Mouse (Mus musculus): ENCODE results near the gene Gm45837. TPM values are rescaled to one million over a fixed set of nuclear protein-coding genes. Genes with fewer than 3 reads are reported as not detected.
A peak's percentile ranks its signal among the peaks of the same experiment; 100 is the strongest.

Gm45837 gene
- polyA plus RNA-seq, 1 experiment from 2014 or later = 3.2 TPM

DNA sequence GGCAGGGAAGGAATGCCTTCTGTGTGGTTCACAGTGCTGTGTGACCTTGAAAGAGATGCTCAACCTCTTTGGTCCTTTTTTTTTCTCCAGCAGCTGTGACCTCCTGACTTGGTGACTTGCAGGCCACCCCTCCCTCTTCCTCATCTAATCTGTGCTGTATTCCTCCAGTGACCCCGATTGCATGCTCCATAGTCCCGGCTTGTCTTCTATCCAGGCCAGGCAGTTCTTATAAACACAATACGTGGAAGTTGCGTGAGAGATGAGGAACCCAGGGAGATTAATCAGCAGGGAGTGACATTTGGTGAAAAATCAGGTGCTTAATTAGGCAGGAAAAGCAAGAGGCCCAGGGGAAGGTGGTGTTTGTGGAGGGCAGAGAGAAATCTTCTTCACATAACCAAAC lies 80.3 kb downstream of the Gm45837 start:
- no peak overlapping the region for H3K27ac ChIP-seq
- no peak overlapping the region for H3K9ac ChIP-seq
- peaks cover 5% of the 10 kb centered on the region; the same call in 1 of the 2 replicates for H3K27me3 ChIP-seq
- 64% methylated on average over 4 of the region's 4 CpGs for WGBS
- no peaks in the 10 kb centered on the region for H3K9me3 ChIP-seq
- H3K36me3 ChIP-seq = no peaks in the 10 kb centered on the region
- no peak for ATAC-seq (ENCODE audit: low FRiP score, low read depth)
- H3K4me2 ChIP-seq (replicated peaks) = no peak overlapping the region
- no peaks in the 10 kb centered on the region for H3K4me1 ChIP-seq
- H3K4me3 ChIP-seq = no peak overlapping the region

DNA sequence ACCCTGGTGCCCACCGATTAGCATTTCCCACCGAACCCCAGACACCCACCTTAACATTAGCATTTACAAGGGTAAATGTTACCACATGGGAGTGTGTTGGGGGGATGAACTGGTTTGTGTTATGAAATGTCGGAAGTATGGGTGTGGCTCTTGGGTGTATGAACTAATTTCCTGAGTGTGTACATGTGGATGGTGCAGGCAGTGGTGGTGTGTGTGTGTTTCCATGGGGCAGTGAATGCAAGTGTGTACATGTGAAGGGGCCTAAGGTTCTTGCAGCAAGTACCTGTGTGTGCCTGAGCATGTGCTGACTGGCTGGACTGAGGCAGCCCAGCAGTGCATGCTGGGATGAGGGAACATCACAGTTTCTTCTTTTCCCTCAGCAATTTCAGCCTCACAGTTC lies 87.7 kb downstream of the Gm45837 start:
- peaks cover 5% of the 10 kb centered on the region; the same call in 1 of the 2 replicates for H3K9me3 ChIP-seq
- no peak for ATAC-seq (ENCODE audit: low FRiP score, low read depth)
- H3K27ac ChIP-seq = no peak overlapping the region
- no peak overlapping the region for H3K9ac ChIP-seq
- H3K27me3 ChIP-seq = peaks cover 42% of the 10 kb centered on the region
- H3K36me3 ChIP-seq = no peaks in the 10 kb centered on the region
- no peak overlapping the region for H3K4me3 ChIP-seq
- 82% methylated on average over 3 of the region's 3 CpGs for WGBS
- no peak overlapping the region for H3K4me2 ChIP-seq (replicated peaks)
- H3K4me1 ChIP-seq = no peaks in the 10 kb centered on the region

DNA sequence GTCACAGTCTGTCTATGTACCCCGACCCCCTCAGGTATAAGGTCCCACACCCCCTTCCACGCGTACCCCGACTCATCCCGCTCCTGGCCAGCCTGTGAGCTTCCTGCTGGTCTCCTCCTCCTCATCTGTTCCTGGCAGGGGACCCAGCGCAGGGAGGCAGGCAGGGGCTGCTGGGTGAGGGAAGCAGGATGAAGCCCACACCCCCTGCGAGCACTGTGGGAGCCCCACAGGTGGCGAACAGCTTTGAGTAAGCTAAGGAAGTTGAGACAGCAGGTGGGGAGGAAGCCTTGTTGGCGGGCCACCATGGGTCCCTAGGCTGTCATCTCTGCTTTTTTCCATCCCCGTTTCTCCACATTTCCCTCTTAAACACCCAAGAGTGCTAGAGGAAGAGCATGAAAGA lies 88.6 kb downstream of the Gm45837 start:
- Histone ChIP-seq H3K4me1 (0 out of 2 replicates have a peak, but pooled peaks cover under 1% of the 10 kb centered on the region), H3K36me3 (no peaks in the 10 kb centered on the region), H3K27ac (no peak overlapping the region), H3K4me3 (no peak overlapping the region), H3K4me2 (replicated peaks) (no peak overlapping the region), H3K9me3 (peaks cover 5% of the 10 kb centered on the region; the same call in 1 of the 2 replicates), H3K27me3 (peaks cover 51% of the 10 kb centered on the region), H3K9ac (no peak overlapping the region)
- 41% methylated on average over 10 of the region's 10 CpGs for WGBS
- ATAC-seq (ENCODE audit: low FRiP score, low read depth) = no peak

DNA sequence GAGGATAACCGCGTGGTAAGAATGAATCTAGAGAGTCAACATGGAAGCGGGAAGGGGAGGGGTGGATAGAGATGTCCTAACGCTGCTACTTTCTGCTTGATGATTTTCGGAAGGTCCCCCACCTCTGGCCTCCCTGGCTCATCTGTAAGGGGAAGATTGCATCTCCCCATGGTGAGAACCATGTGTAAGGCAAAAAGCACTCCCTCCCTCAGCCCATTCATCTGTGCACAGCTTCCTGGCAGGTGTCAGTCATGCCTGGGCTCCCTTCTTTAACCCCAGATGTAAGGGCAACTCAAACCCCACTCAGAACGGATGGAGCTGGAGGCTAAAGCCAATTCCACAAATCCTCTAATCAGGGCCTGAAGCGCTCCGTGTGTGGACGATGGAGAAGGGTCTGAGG lies 89.0 kb downstream of the Gm45837 start:
- H3K4me3 ChIP-seq = no peak overlapping the region
- 72% methylated on average over 9 of the region's 9 CpGs for WGBS
- no peak overlapping the region for H3K9ac ChIP-seq
- peaks cover 53% of the 10 kb centered on the region for H3K27me3 ChIP-seq
- ATAC-seq (ENCODE audit: low FRiP score, low read depth) = no peak
- no peak overlapping the region for H3K4me2 ChIP-seq (replicated peaks)
- H3K9me3 ChIP-seq = peaks cover 5% of the 10 kb centered on the region; the same call in 1 of the 2 replicates
- H3K36me3 ChIP-seq = no peaks in the 10 kb centered on the region
- H3K4me1 ChIP-seq = 0 out of 2 replicates have a peak, but pooled peaks cover 4% of the 10 kb centered on the region
- no peak overlapping the region for H3K27ac ChIP-seq

DNA sequence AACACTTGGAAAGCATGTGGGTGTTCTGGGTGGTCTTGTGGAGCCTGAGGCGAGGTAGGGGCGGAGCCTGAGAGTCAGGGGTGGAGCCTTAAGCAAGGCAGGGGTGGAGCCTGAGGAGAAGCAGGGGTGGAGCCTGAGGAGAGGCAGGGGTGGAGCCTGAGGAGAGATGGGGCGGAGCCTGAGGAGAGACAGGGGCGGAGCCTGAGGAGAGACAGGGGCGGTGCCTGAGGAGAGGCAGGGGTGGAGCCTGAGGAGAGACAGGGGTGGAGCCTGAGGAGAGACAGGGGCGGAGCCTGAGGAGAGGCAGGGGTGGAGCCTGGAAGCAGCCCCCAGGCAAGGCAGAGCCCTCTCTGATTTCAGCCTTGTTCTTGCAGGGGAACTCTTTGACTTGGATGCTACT lies 90.5 kb downstream of the Gm45837 start:
- H3K4me3 ChIP-seq = no peak overlapping the region
- ATAC-seq (ENCODE audit: low FRiP score, low read depth) = no peak
- peaks cover 5% of the 10 kb centered on the region; the same call in 1 of the 2 replicates for H3K9me3 ChIP-seq
- H3K27ac ChIP-seq = no peak overlapping the region
- H3K9ac ChIP-seq = no peak overlapping the region
- 75% methylated on average over 6 of the region's 6 CpGs for WGBS
- 0 out of 2 replicates have a peak, but pooled peaks cover 4% of the 10 kb centered on the region for H3K4me1 ChIP-seq
- H3K36me3 ChIP-seq = no peaks in the 10 kb centered on the region
- peaks cover 62% of the 10 kb centered on the region for H3K27me3 ChIP-seq
- no peak overlapping the region for H3K4me2 ChIP-seq (replicated peaks)

DNA sequence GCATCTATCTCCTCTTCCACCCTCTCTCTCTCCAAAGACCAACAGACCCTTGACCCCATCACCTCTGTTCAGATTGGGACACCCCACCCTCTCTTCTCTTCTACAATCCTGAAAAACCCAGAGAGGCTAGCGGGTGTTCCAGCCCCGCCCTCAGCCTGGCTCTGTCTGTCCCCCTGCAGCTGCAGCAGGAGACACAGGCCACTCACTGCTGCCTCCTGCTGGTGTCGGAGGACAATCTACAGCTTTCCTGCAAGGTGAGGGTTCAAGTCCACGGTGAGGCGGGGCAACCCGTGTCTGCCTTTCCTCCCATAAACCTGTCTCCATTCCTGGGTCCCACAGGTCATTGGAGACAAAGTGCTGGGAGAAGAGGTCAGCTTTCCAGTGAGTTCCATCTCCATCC lies 91.0 kb downstream of the Gm45837 start:
- Histone ChIP-seq H3K4me1 (0 out of 2 replicates have a peak, but pooled peaks cover 4% of the 10 kb centered on the region), H3K9ac (no peak overlapping the region), H3K27ac (no peak overlapping the region), H3K36me3 (no peaks in the 10 kb centered on the region), H3K27me3 (peaks cover 59% of the 10 kb centered on the region), H3K4me2 (replicated peaks) (no peak overlapping the region), H3K4me3 (no peak overlapping the region), H3K9me3 (peaks cover 5% of the 10 kb centered on the region; the same call in 1 of the 2 replicates)
- no peak for ATAC-seq (ENCODE audit: low FRiP score, low read depth)
- 59% methylated on average over 6 of the region's 6 CpGs for WGBS

DNA sequence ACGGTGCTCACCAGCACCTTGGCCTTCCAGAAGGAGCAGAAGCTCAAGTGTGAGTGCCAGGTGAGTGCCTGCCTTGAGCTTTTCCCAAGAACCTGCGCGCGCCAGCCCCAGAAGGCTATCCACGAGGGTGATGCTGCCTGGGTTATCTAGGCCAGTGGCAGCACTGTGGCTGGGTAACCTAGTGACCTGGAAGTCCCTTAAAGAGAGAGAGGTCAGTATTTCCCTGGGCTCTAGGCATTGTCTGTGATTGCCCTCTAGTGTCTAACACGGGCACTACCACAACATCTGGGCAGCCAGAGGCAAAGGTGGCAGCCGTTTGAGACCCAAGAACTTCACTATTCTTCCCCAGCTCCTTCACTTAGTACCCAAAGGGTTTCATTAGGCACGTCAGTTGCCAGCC lies 92.7 kb downstream of the Gm45837 start:
- H3K4me2 ChIP-seq (replicated peaks) = no peak overlapping the region
- 23% methylated on average over 8 of the region's 8 CpGs for WGBS
- ATAC-seq (ENCODE audit: low FRiP score, low read depth) = no peak
- peaks cover 48% of the 10 kb centered on the region for H3K27me3 ChIP-seq
- H3K36me3 ChIP-seq = no peaks in the 10 kb centered on the region
- no peak overlapping the region for H3K27ac ChIP-seq
- no peak overlapping the region for H3K9ac ChIP-seq
- H3K4me1 ChIP-seq = 0 out of 2 replicates have a peak, but pooled peaks cover 4% of the 10 kb centered on the region
- H3K4me3 ChIP-seq = no peak overlapping the region
- H3K9me3 ChIP-seq = peaks cover 5% of the 10 kb centered on the region; the same call in 1 of the 2 replicates

DNA sequence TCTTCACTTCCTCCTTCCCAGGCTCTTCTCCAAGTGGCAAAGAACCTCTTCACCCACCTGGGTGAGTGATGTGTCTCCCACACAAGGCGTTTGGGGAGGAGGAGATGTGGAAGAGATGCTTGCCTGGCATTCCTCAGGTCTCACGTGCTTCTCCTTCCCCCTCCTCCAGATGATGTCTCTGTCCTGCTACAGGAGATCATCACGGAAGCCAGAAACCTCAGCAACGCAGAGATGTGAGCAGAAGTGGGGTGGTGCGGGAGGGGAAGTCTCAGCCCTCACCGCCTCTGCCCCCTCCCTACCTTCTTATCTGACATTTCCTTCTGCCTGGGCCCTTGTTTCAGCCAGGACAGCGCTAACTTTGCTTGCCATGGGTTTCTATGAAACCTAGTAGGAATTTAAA lies 93.1 kb downstream of the Gm45837 start:
- 40% methylated on average over 7 of the region's 7 CpGs for WGBS
- Histone ChIP-seq H3K27ac (no peak overlapping the region), H3K9ac (no peak overlapping the region), H3K4me3 (no peak overlapping the region), H3K9me3 (peaks cover 5% of the 10 kb centered on the region; the same call in 1 of the 2 replicates), H3K4me1 (0 out of 2 replicates have a peak, but pooled peaks cover 4% of the 10 kb centered on the region), H3K4me2 (replicated peaks) (no peak overlapping the region), H3K36me3 (no peaks in the 10 kb centered on the region), H3K27me3 (peaks cover 48% of the 10 kb centered on the region)
- no peak for ATAC-seq (ENCODE audit: low FRiP score, low read depth)

DNA sequence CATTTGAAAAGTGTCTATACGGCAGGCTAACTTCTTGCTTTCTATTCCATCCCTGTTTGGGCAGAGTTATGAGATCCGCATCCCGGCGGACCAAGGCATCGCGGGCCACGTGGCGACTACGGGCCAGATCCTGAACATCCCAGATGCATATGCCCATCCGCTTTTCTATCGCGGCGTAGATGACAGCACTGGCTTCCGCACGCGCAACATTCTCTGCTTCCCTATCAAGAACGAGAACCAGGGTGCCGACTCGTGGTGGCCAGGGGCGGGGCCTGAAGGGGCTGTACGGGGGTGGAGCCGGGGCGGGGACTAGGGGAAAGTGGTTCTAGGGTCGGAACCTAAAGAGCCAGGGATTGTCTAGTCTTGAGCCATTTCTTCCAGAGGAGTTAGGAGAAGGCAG lies 93.8 kb downstream of the Gm45837 start:
- H3K27ac ChIP-seq = no peak overlapping the region
- peak overlapping the region; percentile 66 for H3K4me2 ChIP-seq (replicated peaks)
- no peak for ATAC-seq (ENCODE audit: low FRiP score, low read depth)
- H3K9me3 ChIP-seq = peaks cover 5% of the 10 kb centered on the region; the same call in 1 of the 2 replicates
- peak overlapping the region; percentile 51; the same call in 1 of the 2 replicates for H3K9ac ChIP-seq
- peak overlapping the region; percentile 39 for H3K4me3 ChIP-seq
- WGBS = 7% methylated on average over 24 of the region's 24 CpGs
- H3K27me3 ChIP-seq = peaks cover 44% of the 10 kb centered on the region
- 0 out of 2 replicates have a peak, but pooled peaks cover 4% of the 10 kb centered on the region for H3K4me1 ChIP-seq
- no peaks in the 10 kb centered on the region for H3K36me3 ChIP-seq

DNA sequence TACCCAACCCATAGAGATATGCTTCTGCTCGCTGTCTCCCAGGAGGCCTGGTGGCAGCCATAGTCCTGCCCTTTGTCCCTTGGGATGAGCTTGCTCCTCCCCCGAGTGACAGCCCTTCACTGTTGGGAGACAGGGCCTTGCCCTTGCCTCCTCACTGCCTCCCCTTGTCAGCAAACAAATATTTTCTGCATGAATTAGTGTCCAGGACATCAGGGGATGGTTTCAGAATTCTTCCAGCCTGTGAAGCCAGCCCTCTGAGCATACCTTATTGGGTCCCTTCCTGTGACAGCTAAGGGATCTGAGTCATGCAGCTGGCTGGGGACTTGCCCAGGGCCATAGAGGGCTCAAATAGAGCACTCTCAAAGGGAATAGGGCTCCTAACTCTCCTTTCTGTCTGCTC lies 98.5 kb downstream of the Gm45837 start:
- H3K9me3 ChIP-seq = no peaks in the 10 kb centered on the region
- peaks cover 21% of the 10 kb centered on the region for H3K27me3 ChIP-seq
- WGBS = 71% methylated on average over 2 of the region's 2 CpGs
- H3K4me2 ChIP-seq (replicated peaks) = no peak overlapping the region
- H3K36me3 ChIP-seq = no peaks in the 10 kb centered on the region
- ATAC-seq (ENCODE audit: low FRiP score, low read depth) = no peak
- no peak overlapping the region for H3K9ac ChIP-seq
- no peak overlapping the region for H3K27ac ChIP-seq
- H3K4me1 ChIP-seq = 0 out of 2 replicates have a peak, but pooled peaks cover 3% of the 10 kb centered on the region
- no peak overlapping the region for H3K4me3 ChIP-seq

DNA sequence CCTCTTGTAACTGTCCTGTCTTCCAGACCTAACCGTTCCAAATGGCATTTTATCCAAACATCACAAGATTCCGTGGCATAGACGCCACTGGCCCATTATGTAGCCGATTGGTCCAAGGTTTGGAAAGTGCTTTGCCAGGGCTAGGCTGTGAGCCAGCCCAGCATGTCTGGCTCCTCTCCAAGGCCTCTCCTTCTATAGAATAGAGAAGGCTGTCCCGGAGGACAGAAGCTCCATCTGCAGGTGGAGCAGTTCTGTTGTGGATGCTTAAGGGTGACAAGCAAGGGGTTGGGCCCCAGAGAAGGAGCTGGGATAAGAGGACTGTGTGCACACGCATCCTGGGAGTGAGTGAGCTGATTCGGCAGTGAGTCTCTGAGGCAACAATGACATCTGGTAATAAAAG lies 103.0 kb downstream of the Gm45837 start:
- no peaks in the 10 kb centered on the region for H3K27me3 ChIP-seq
- no peak overlapping the region for H3K4me3 ChIP-seq
- no peak overlapping the region for H3K4me2 ChIP-seq (replicated peaks)
- no peak overlapping the region for H3K27ac ChIP-seq
- H3K9me3 ChIP-seq = no peaks in the 10 kb centered on the region
- 77% methylated on average over 7 of the region's 7 CpGs for WGBS
- no peak overlapping the region for H3K9ac ChIP-seq
- ATAC-seq (ENCODE audit: low FRiP score, low read depth) = no peak
- no peaks in the 10 kb centered on the region for H3K4me1 ChIP-seq
- H3K36me3 ChIP-seq = no peaks in the 10 kb centered on the region

DNA sequence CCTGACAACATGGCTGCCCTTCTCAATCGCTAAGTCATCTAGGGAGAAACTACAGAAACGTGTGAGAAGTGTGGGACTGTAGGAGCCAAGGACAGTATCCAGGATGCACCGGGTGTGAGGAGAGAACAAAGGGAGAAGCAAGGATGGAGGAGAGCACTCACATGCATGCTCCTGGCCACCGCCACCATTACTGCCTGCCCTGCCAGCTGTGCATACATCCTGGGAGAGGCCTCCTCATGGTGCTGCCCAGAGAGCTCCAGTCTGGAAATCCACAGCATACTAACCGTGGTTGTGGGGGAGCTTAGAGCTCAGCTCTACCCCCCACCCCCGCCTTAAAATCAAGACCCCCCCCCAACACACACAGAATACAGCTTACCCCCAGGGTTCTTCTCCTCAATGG lies 104.1 kb downstream of the Gm45837 start:
- no peaks in the 10 kb centered on the region for H3K36me3 ChIP-seq
- H3K9ac ChIP-seq = no peak overlapping the region
- WGBS = 78% methylated on average over 6 of the region's 6 CpGs
- ATAC-seq (ENCODE audit: low FRiP score, low read depth) = no peak
- H3K4me1 ChIP-seq = no peaks in the 10 kb centered on the region
- H3K4me2 ChIP-seq (replicated peaks) = no peak overlapping the region
- H3K4me3 ChIP-seq = no peak overlapping the region
- H3K9me3 ChIP-seq = no peaks in the 10 kb centered on the region
- no peaks in the 10 kb centered on the region for H3K27me3 ChIP-seq
- no peak overlapping the region for H3K27ac ChIP-seq

DNA sequence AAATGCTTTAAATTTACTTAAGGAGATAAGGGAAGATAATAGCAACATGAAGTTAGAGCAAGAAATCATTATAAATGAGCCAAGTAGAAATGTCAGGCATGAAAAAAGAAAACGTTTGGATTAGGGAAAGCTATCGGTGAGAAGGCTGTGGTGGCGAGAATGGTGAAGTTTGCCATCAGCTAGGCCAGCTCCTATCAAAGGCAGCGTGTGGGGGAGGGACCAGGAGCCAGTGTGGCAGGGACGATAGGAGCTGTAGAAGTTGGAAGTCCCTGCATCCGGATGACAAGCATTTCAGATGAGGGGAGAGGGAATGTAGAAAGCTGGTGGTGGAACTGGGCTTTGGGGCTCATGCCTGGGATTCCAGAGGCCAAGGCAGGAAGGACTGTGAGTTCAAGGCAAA lies 104.6 kb downstream of the Gm45837 start:
- H3K27ac ChIP-seq = no peak overlapping the region
- no peaks in the 10 kb centered on the region for H3K36me3 ChIP-seq
- H3K9me3 ChIP-seq = no peaks in the 10 kb centered on the region
- H3K9ac ChIP-seq = no peak overlapping the region
- no peak overlapping the region for H3K4me2 ChIP-seq (replicated peaks)
- no peaks in the 10 kb centered on the region for H3K4me1 ChIP-seq
- no peaks in the 10 kb centered on the region for H3K27me3 ChIP-seq
- ATAC-seq (ENCODE audit: low FRiP score, low read depth) = no peak
- 57% methylated on average over 6 of the region's 6 CpGs for WGBS
- H3K4me3 ChIP-seq = no peak overlapping the region

Data from limb, embryonic 13.5 days (tissue).